Mouse (Mus musculus): Measurements from ENCODE around the gene Pkd1l2. TPM values are rescaled to one million over a fixed set of nuclear protein-coding genes. Genes with fewer than 3 reads are reported as not detected.

Gene Pkd1l2
- polyA plus RNA-seq, 1 experiment from 2014 or later, result not detected

GRCm38 (mm10) chr8:116993095-116993867 lies 89.0 kb downstream of the Pkd1l2 start, which contains the start of gene Gcsh:
TSS of gene Gcsh (minus strand) at chr8:116993537.
- peaks cover 13% of the 10 kb centered on the region for H3K36me3 ChIP-seq
- ATAC-seq (ENCODE audit: extremely low read depth, insufficient number of reproducible peaks, low FRiP score, low TSS enrichment), result peak; percentile 100
- peak within 1 kb of the TSS; percentile 98 for H3K4me2 ChIP-seq
- no peaks in the 10 kb centered on the region for H3K27me3 ChIP-seq (replicated peaks)
- under 1% methylated on average over 56 of the region's 56 CpGs for WGBS
- H3K4me3 ChIP-seq, result peak within 1 kb of the TSS; percentile 72
- H3K9me3 ChIP-seq, result no peaks in the 10 kb centered on the region
- H3K27ac ChIP-seq (replicated peaks), result peak within 1 kb of the TSS; percentile 77
- peak within 1 kb of the TSS; percentile 87 for H3K9ac ChIP-seq
- peaks cover 20% of the 10 kb centered on the region for H3K4me1 ChIP-seq

DNA sequence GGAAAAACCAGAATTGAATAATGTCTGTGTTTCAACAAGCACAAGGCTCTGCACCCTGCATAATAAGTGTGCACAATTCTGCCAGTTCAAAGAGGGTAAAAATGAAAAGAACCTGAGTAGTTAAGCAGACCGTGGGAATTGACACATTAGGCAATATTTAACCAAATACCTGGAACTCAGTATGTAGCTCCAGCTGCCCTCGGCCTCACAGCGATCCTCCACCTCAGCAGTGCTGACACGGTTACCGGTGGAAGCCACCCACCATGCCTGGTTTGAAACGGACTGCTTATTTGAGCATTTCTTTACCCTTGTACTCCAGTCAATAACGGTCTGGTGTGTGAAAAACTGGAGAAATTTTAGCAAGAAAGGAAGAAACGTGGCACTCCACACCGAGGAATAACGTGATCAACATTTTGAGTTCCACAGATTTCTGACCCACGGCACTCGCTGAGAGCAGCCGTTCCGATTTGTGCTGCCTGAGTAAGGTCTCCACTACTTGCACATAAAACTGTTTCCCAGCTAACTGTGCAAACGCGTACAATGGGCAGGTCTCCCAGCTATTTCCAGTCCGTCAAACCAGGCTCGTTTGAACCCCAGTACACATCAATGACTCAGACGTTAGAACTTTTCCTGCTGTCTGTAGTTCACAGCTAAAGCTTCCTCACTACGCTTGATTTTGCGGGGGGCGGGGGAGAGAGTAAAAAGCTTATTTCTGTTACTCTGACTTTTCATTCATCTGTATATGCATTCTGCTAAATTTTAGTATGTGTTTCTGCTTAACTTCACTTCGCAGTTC lies 89.9 kb downstream of the Pkd1l2 start:
- Histone ChIP-seq H3K36me3 (peaks cover 21% of the 10 kb centered on the region), H3K9ac (peak overlapping the region; percentile 87), H3K4me3 (peak overlapping the region; percentile 72), H3K27ac (replicated peaks) (peak overlapping the region; percentile 70; the same call in 1 of the 2 replicates), H3K27me3 (replicated peaks) (no peaks in the 10 kb centered on the region), H3K9me3 (no peaks in the 10 kb centered on the region), H3K4me2 (peak overlapping the region; percentile 98), H3K4me1 (peaks cover 20% of the 10 kb centered on the region)
- 12% methylated on average over 23 of the region's 23 CpGs for WGBS
- no peak for ATAC-seq (ENCODE audit: extremely low read depth, insufficient number of reproducible peaks, low FRiP score, low TSS enrichment)

DNA sequence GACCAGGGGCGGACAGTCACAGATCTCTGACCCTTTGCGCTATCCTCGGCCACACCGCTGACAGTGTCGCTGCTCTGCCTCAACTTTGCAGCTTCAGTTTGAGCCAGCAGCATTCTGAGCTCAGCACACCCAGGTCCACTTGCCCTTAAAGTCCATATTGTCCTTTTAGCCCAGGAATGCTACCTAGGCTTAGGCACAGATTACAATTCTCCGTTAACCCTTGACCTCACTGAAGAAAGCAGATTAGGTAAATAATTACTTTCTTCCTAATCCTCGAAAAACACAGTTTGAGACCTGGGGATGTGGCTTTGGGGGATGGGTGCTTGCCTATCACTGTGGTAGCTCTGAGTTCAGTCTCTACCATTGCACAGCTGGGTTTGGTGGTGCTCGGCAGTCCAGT lies 91.0 kb downstream of the Pkd1l2 start:
- Histone ChIP-seq H3K4me2 (no peak overlapping the region), H3K4me3 (no peak overlapping the region), H3K27ac (replicated peaks) (no peak overlapping the region), H3K9ac (no peak overlapping the region), H3K4me1 (peaks cover 20% of the 10 kb centered on the region), H3K36me3 (peaks cover 31% of the 10 kb centered on the region), H3K27me3 (replicated peaks) (no peaks in the 10 kb centered on the region), H3K9me3 (no peaks in the 10 kb centered on the region)
- 86% methylated on average over 8 of the region's 8 CpGs for WGBS
- no peak for ATAC-seq (ENCODE audit: extremely low read depth, insufficient number of reproducible peaks, low FRiP score, low TSS enrichment)

DNA sequence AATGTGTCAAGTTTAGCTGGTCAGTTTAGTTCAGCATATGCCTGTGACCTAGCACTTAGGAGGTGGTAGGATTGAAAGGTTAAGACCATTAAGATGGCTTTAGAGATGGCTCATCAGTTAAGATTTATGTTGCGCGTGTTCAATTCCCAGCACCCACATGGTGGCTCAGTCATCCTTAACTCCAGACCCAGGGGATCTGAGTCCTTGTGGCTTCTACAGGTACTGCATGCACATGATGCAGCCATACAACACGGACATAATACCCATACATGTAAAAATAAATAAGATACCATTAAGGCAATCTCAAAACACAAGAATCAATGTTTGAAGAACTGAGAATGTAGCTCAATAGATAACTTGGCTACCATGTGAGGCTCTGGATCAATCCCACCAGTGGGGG lies 92.4 kb downstream of the Pkd1l2 start:
- no peaks in the 10 kb centered on the region for H3K27me3 ChIP-seq (replicated peaks)
- H3K4me1 ChIP-seq, result peaks cover 20% of the 10 kb centered on the region
- ATAC-seq (ENCODE audit: extremely low read depth, insufficient number of reproducible peaks, low FRiP score, low TSS enrichment), result no peak
- no peak overlapping the region for H3K4me3 ChIP-seq
- WGBS, result 96% methylated on average over 3 of the region's 3 CpGs
- H3K36me3 ChIP-seq, result peaks cover 44% of the 10 kb centered on the region
- no peak overlapping the region for H3K4me2 ChIP-seq
- H3K9ac ChIP-seq, result no peak overlapping the region
- H3K9me3 ChIP-seq, result no peaks in the 10 kb centered on the region
- no peak overlapping the region for H3K27ac ChIP-seq (replicated peaks)

GRCm38 (mm10) chr8:116980117-116980516 lies 102.1 kb downstream of the Pkd1l2 start:
- H3K9ac ChIP-seq, result no peak overlapping the region
- no peaks in the 10 kb centered on the region for H3K27me3 ChIP-seq (replicated peaks)
- peak overlapping the region; percentile 13; the same call in 1 of the 2 replicates for H3K4me3 ChIP-seq
- ATAC-seq (ENCODE audit: extremely low read depth, insufficient number of reproducible peaks, low FRiP score, low TSS enrichment), result no peak
- peaks cover 12% of the 10 kb centered on the region for H3K4me1 ChIP-seq
- no peaks in the 10 kb centered on the region for H3K9me3 ChIP-seq
- no peak overlapping the region for H3K27ac ChIP-seq (replicated peaks)
- peak overlapping the region; percentile 42 for H3K4me2 ChIP-seq
- H3K36me3 ChIP-seq, result peaks cover 35% of the 10 kb centered on the region
- WGBS, result 21% methylated on average over 4 of the region's 4 CpGs

DNA sequence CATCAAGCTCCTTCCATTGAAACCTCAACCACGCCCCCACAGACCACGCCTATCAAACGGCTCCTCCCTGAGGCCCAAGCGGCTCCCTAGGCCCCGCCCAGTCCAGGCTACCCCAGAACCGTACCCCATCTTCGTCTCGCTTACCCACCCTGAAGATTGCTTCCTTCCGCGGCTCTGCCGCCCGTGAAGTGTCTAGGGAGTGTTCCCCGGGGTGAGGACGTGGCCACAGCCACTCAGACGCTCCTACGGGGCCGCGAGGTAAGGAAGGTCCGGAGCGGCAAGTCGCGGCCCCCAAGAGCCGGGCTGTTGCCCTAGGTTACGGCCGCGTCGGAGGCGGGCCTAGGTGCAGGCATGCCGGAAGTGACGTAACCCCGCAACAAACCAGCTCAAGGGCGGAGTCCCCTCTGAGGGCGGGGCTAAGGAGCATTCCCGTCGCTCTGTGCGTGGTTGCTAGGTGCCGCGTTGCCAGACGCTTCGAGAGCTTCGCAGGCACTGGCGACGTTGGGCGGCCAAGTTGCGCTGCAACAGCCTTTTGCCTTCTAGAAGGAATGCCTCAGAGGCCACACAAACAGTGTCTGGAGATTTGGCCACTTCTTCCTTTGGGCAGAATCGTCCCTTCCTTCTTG lies 103.5 kb downstream of the Pkd1l2 start, which contains the start of gene 1700030J22Rik:
1700030J22Rik (minus strand) TSS at position 329 of the 626 bp plus-strand sequence.
- WGBS, result under 1% methylated on average over 46 of the region's 46 CpGs
- no peaks in the 10 kb centered on the region for H3K27me3 ChIP-seq (replicated peaks)
- H3K36me3 ChIP-seq, result peaks cover 22% of the 10 kb centered on the region
- peak; percentile 99 for ATAC-seq (ENCODE audit: extremely low read depth, insufficient number of reproducible peaks, low FRiP score, low TSS enrichment)
- peak within 1 kb of the TSS; percentile 69 for H3K4me2 ChIP-seq
- H3K4me3 ChIP-seq, result peak within 1 kb of the TSS; percentile 73
- H3K9me3 ChIP-seq, result no peaks in the 10 kb centered on the region
- H3K27ac ChIP-seq (replicated peaks), result no peak within 1 kb of the TSS
- peaks cover 12% of the 10 kb centered on the region for H3K4me1 ChIP-seq
- H3K9ac ChIP-seq, result peak within 1 kb of the TSS; percentile 72

DNA sequence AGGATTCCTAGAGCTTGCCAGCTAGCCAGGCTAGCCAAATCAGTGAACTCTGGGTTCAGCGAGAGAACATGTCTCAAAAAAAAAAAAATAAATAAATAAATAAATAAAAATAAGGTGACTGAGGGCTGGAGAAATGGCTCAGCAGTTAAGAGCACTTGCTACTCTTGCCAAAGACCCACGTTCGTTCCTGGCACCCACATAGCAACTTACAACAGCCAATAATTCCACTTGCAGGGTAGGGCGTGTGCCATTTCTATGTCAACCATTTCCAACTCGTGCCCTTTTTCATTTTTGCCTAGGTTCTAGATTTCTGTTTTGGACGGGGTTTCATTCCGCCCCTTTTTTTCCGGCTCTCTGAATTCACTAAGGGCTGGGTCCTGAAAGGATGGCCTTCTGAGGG lies 104.2 kb downstream of the Pkd1l2 start:
- no peak for ATAC-seq (ENCODE audit: extremely low read depth, insufficient number of reproducible peaks, low FRiP score, low TSS enrichment)
- Histone ChIP-seq H3K36me3 (peaks cover 15% of the 10 kb centered on the region), H3K4me1 (peaks cover 12% of the 10 kb centered on the region), H3K4me2 (peak overlapping the region; percentile 69), H3K27me3 (replicated peaks) (no peaks in the 10 kb centered on the region), H3K27ac (replicated peaks) (no peak overlapping the region), H3K9ac (peak overlapping the region; percentile 72), H3K9me3 (no peaks in the 10 kb centered on the region), H3K4me3 (peak overlapping the region; percentile 73)
- 33% methylated on average over 8 of the region's 8 CpGs for WGBS

DNA sequence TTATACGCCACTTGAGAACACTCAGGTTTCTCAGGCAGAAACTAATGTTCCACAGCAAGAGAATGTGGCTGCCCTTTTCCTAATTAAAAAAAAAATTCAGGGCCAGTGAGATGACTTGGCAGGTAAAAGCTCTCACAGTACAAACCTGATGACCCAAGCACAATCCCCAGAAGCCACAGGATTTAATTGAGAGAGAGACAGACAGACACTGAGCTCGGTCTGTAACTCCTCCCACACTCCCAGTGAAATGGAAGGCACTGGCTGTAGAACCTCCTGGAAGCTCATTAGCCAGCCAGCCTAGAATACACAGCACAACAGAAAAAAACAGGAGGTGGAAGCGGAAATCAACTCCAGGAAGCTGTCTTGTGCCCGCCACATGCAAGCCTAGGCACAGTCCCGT lies 106.6 kb downstream of the Pkd1l2 start:
- Histone ChIP-seq H3K9ac (no peak overlapping the region), H3K36me3 (no peaks in the 10 kb centered on the region), H3K9me3 (no peaks in the 10 kb centered on the region), H3K27me3 (replicated peaks) (no peaks in the 10 kb centered on the region), H3K27ac (replicated peaks) (no peak overlapping the region), H3K4me1 (peaks cover 12% of the 10 kb centered on the region), H3K4me3 (no peak overlapping the region), H3K4me2 (no peak overlapping the region)
- no peak for ATAC-seq (ENCODE audit: extremely low read depth, insufficient number of reproducible peaks, low FRiP score, low TSS enrichment)
- WGBS, result 59% methylated on average over 5 of the region's 5 CpGs

DNA sequence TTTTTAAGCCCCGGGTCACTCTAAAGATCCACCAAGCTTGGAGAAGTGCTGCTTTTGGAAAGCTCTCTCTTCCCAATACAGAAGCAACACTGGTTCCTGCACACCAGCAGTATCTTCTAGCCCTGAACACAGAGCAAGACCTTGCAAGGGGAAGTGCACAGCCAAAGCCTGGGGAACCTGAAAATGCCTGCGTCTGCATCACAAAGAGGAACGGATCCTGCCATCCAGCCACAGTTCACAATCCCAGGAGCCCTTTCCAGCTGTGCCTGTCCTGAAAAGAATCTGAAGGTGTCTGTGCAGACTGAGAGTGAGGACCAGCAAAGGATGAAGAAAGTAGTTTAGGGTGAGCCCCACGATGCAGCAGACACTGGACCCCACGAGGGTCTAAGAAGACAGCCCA lies 107.2 kb downstream of the Pkd1l2 start:
- peaks cover 11% of the 10 kb centered on the region for H3K4me1 ChIP-seq
- no peaks in the 10 kb centered on the region for H3K27me3 ChIP-seq (replicated peaks)
- 39% methylated on average over 5 of the region's 5 CpGs for WGBS
- no peaks in the 10 kb centered on the region for H3K9me3 ChIP-seq
- no peak overlapping the region for H3K9ac ChIP-seq
- H3K36me3 ChIP-seq, result no peaks in the 10 kb centered on the region
- no peak overlapping the region for H3K4me2 ChIP-seq
- no peak overlapping the region for H3K27ac ChIP-seq (replicated peaks)
- no peak overlapping the region for H3K4me3 ChIP-seq
- no peak for ATAC-seq (ENCODE audit: extremely low read depth, insufficient number of reproducible peaks, low FRiP score, low TSS enrichment)

DNA sequence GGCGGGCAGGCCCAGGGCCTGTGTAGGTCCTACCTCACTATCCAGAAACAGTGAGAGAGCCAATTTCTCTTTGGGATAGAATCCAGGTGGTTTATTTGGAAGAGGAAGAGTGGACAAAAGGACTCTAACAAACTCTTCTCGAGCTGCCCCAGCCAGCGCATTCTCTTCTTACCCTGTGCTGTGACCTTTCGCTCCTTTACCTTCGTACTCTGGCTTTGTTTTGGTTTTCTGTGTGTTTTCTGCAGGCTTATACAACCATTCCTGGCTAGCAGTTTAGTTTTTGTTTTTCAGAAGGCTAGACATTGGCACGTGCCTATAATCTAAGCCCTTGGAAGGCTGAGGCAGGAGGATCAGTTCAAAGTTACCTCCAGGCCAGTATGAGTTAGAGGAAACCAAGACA lies 112.7 kb downstream of the Pkd1l2 start:
- no peaks in the 10 kb centered on the region for H3K9me3 ChIP-seq
- no peak overlapping the region for H3K9ac ChIP-seq
- H3K4me3 ChIP-seq, result no peak overlapping the region
- no peak overlapping the region for H3K4me2 ChIP-seq
- H3K36me3 ChIP-seq, result no peaks in the 10 kb centered on the region
- H3K4me1 ChIP-seq, result no peaks in the 10 kb centered on the region
- ATAC-seq (ENCODE audit: extremely low read depth, insufficient number of reproducible peaks, low FRiP score, low TSS enrichment), result no peak
- 83% methylated on average over 6 of the region's 6 CpGs for WGBS
- no peak overlapping the region for H3K27ac ChIP-seq (replicated peaks)
- H3K27me3 ChIP-seq (replicated peaks), result no peaks in the 10 kb centered on the region

DNA sequence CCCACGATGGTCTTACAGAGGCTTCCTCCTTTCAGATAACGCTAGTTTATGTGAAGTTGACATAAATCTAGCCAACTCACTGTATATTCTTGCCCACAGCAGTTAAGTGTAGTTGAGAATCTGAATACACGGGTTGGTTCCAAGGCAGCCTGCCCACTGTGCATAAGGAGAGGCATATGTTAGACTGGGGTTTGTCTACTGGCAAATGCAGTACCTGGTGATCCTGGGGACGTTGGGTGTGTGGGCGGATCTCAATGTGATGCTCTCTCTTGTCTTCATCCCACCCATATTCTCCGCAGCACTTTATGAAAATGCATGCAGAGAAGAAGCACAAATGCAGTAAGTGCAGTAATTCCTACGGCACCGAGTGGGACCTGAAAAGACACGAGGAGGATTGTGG lies 127.8 kb downstream of the Pkd1l2 start:
- peaks cover 17% of the 10 kb centered on the region for H3K4me1 ChIP-seq
- H3K27me3 ChIP-seq (replicated peaks), result no peaks in the 10 kb centered on the region
- H3K4me3 ChIP-seq, result no peak overlapping the region
- no peaks in the 10 kb centered on the region for H3K9me3 ChIP-seq
- H3K27ac ChIP-seq (replicated peaks), result no peak overlapping the region
- H3K4me2 ChIP-seq, result no peak overlapping the region
- 87% methylated on average over 9 of the region's 9 CpGs for WGBS
- H3K9ac ChIP-seq, result no peak overlapping the region
- peaks cover 67% of the 10 kb centered on the region for H3K36me3 ChIP-seq
- ATAC-seq (ENCODE audit: extremely low read depth, insufficient number of reproducible peaks, low FRiP score, low TSS enrichment), result no peak

Measured in heart, embryonic 13.5 days (tissue).